Mouse (Mus musculus) limb, embryonic 11.5 days (tissue): Measurements from ENCODE around the gene Dazl. TPM values are rescaled to one million over a fixed set of nuclear protein-coding genes. Genes with fewer than 3 reads are reported as not detected.

Source experiments
- ATAC-seq: fragments of 200-750 bp; cut with Nextera tagmentation; 2 replicates; pipeline ENCODE4 v1.8.0; 2017; ENCODE audit warnings: low read depth; ENCODE audit not compliant: insufficient number of reproducible peaks, low FRiP score, low TSS enrichment
- DNase-seq: peaks from one replicate; pipeline ENCODE4 v3.0.0-alpha.2; 2015; ENCODE audit warnings: low spot score
- H3K27ac ChIP-seq: fragments of 300-500 bp; sonication (generic); replicated peaks from 2 replicates; pipeline ENCODE4 v1.5.1; 2014; ENCODE audit warnings: low read depth, mild to moderate bottlenecking, low read length
- H3K27me3 ChIP-seq: fragments of 300-500 bp; sonication (generic); 2 replicates; pipeline ENCODE4 v1.6.1; 2014; ENCODE audit warnings: mild to moderate bottlenecking, low read length, mixed read lengths; ENCODE audit not compliant: control insufficient read depth, insufficient read depth
- H3K36me3 ChIP-seq: fragments of 300-500 bp; sonication (generic); 2 replicates; pipeline ENCODE4 v1.6.1; 2014; ENCODE audit warnings: mild to moderate bottlenecking, low read length, moderate library complexity, mixed read lengths; ENCODE audit not compliant: control insufficient read depth, insufficient read depth
- H3K4me1 ChIP-seq: fragments of 300-500 bp; sonication (generic); 2 replicates; pipeline ENCODE4 v1.6.1; 2014; ENCODE audit warnings: low read length, mixed read lengths; ENCODE audit not compliant: control insufficient read depth, insufficient read depth
- H3K4me2 ChIP-seq: fragments of 300-500 bp; sonication (generic); 2 replicates; pipeline ENCODE4 v1.6.1; 2014; ENCODE audit warnings: low read depth, mild to moderate bottlenecking, moderate library complexity; ENCODE audit not compliant: severe bottlenecking
- H3K4me3 ChIP-seq: fragments of 300-500 bp; sonication (generic); 2 replicates; pipeline ENCODE4 v1.5.1; 2014; ENCODE audit warnings: low read depth, low read length
- H3K9ac ChIP-seq: fragments of 300-500 bp; sonication (generic); 2 replicates; pipeline ENCODE4 v1.6.1; 2014; ENCODE audit warnings: mild to moderate bottlenecking, low read length
- H3K9me3 ChIP-seq: fragments of 300-500 bp; sonication (generic); 2 replicates; pipeline ENCODE4 v1.6.1; 2016; ENCODE audit warnings: low read length; ENCODE audit not compliant: control insufficient read depth
- WGBS: fragments of 180-500 bp; shearing (Covaris S2); extraction: QIAGEN DNeasy Blood & Tissue Kit; methylation state at CpG from one replicate; pipeline ENCODE4 v1.1.7; 2014; 5-methylcytosine and 5-hydroxymethylcytosine counted together
- polyA plus RNA-seq: library from polyadenylated mRNA; unstranded; fragments of >200 nt; fragmentation: Nextera tagmentation; extraction: Ambion mirVana; gene quantifications from 2 replicates; pipeline ENCODE4 v1.2.1, GENCODE M21; 2014

Gene Dazl
- polyA plus RNA-seq, 1 experiment from 2014 or later = not detected

DNA sequence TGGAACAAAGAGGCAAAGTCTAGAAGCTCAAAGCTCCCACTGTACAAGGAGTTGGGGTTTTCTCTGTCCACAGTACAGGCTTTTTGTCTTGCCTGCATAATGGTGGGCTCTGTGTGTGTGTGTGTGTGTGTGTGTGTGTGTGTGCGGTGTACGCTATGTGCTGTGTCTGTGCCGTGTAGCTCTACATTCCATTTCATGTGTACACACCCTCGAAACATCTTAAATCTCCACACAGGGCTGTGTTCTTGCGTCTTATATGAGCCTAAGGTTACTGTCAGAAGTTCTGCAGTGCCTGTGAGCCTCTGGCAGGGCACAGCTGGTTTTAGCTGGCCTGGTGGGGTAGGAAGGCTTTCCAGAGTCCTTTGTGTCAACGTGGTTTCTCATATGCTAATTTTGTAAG is 46.8 kb downstream of the Dazl start:
- no peak for ATAC-seq
- no peaks in the 10 kb centered on the region for H3K9me3 ChIP-seq
- no peak overlapping the region for H3K4me2 ChIP-seq
- DNase-seq = no peak
- no peak overlapping the region for H3K9ac ChIP-seq
- no peaks in the 10 kb centered on the region for H3K4me1 ChIP-seq
- H3K27me3 ChIP-seq = no peaks in the 10 kb centered on the region
- 86% methylated on average over 6 of the region's 6 CpGs for WGBS
- H3K36me3 ChIP-seq = no peaks in the 10 kb centered on the region
- H3K4me3 ChIP-seq = no peak overlapping the region
- no peak overlapping the region for H3K27ac ChIP-seq

DNA sequence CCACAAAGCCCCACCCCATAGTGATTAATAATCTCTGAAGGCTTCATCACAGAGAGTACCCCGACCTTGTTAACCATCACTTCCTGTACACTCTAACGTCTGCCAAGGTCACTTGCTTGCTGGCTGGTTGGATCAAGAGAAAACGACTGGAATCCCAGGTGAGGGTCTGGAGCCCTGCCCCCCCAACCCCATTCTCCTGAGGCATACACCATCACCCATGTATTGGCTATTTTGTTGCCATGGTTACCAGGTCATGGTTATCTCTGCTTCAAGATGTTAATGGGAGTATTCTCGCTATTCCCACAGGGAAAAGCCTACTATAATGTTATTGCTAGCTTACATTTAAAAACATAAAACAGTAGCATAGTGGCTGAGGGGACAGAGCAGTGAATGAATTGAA is 48.8 kb downstream of the Dazl start:
- no peak for ATAC-seq

GRCm38 (mm10) chr17:50243326-50243725 is 50.1 kb downstream of the Dazl start:
- H3K9me3 ChIP-seq = no peaks in the 10 kb centered on the region
- WGBS = 89% methylated on average over 11 of the region's 11 CpGs
- no peak overlapping the region for H3K4me3 ChIP-seq
- no peak overlapping the region for H3K27ac ChIP-seq
- H3K4me1 ChIP-seq = no peaks in the 10 kb centered on the region
- DNase-seq (no peak), ATAC-seq (no peak)
- H3K27me3 ChIP-seq = no peaks in the 10 kb centered on the region
- H3K4me2 ChIP-seq = no peak overlapping the region
- no peak overlapping the region for H3K9ac ChIP-seq
- no peaks in the 10 kb centered on the region for H3K36me3 ChIP-seq

More for the DNA sequence above, 48.8 kb downstream of the Dazl start:
- H3K27ac ChIP-seq = no peak overlapping the region
- no peaks in the 10 kb centered on the region for H3K9me3 ChIP-seq
- H3K4me1 ChIP-seq = no peaks in the 10 kb centered on the region
- no peak overlapping the region for H3K9ac ChIP-seq
- H3K4me3 ChIP-seq = no peak overlapping the region
- no peaks in the 10 kb centered on the region for H3K36me3 ChIP-seq
- no peak for DNase-seq
- WGBS = 66% methylated on average over 4 of the region's 4 CpGs
- H3K4me2 ChIP-seq = no peak overlapping the region
- H3K27me3 ChIP-seq = no peaks in the 10 kb centered on the region

DNA sequence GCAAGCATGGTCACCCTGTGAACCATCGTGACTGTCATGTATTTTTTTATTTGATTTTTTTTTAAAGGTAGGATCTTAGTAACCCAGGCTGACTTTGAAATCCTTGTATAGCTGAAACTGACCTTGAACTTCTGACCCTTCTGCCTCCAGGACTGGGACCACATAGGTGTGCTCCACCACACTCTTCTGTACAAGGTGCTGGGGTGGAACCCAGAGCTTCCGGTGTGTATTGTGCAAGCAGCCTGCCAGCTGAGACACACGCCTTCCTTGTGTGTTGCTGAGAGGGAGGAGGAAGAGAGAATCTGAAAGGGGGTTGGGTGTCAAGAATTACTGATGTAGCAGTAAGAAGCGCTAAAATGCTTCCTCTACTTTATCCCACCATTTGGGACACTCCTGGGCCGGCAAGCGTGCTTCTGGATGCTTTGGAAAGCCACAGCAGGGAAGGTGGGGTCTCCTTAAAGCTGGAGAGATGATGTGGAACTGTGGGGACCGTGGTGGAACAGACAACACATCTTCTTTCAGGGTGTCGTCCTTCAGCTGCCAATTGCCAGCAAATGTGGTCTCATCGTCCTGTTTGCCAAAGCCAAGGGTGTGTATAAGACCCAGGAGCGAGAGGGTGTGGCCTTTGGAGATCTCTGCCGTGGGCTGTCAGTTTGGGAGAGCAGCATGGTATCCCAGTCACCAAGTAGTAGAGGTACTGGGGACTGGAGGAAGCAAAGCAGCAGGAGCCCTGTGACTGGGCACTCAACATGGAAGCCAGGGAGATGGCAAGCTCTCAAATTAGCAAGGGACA is 55.4 kb downstream of the Dazl start:
- no peak overlapping the region for H3K9ac ChIP-seq
- H3K9me3 ChIP-seq = no peaks in the 10 kb centered on the region
- H3K4me1 ChIP-seq = 0 out of 2 replicates have a peak, but pooled peaks cover 3% of the 10 kb centered on the region
- no peak overlapping the region for H3K27ac ChIP-seq
- 64% methylated on average over 11 of the region's 11 CpGs for WGBS
- no peak for DNase-seq
- no peak overlapping the region for H3K4me3 ChIP-seq
- no peaks in the 10 kb centered on the region for H3K27me3 ChIP-seq
- no peak overlapping the region for H3K4me2 ChIP-seq
- no peak for ATAC-seq
- H3K36me3 ChIP-seq = no peaks in the 10 kb centered on the region

DNA sequence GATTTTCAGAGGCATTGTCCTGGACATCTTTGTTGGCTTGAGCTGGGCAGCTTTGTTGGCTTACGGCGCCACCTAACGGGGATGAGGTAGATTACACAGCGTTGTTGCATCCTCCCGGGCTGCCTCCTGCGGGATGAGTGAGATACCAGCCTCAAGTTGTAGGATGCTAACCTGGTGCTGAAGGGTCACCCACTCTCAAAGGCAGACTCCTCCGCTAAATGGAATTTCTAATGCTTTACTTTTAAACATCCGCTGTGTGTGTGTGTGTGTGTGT is 56.1 kb downstream of the Dazl start:
- H3K4me2 ChIP-seq = no peak overlapping the region

DNA sequence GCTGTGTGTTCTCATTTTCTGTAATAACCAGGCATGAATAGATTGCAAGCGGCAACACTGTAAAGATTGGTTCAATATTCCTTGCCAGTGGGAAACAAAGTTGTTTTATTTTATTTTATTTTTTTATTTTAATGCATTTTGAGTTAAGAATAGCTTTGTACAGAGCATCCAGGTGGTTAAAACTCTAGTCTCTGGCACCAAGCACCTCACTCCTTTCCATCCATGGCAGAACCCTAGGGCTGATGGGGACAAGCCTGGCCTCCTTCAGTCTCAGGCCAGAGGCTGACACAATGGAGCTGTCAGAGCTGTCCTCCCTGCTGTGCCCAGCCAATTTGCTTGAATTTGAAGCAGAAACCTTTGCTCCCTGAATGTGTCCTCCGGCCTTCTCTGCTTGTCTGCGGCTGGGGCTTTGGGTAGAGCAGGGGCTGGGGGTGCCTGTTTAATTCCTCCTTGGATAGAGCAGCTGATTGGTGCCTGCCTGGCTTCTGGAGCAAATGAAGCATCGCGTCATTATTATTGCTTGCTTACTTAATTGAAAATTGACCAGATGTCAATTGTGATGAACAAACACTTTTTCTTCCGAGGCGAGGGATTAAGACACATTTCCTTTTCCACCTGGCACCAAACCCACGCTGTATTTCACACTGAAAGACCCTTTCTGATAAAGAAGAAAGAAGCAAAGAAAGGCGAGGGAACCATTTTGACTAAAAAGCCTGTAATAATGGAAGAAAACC is 56.6 kb downstream of the Dazl start:
- Histone ChIP-seq H3K9ac (peak overlapping the region; percentile 30; the same call in 1 of the 2 replicates), H3K27ac (no peak overlapping the region), H3K27me3 (no peaks in the 10 kb centered on the region), H3K4me3 (no peak overlapping the region), H3K36me3 (no peaks in the 10 kb centered on the region), H3K4me1 (0 out of 2 replicates have a peak, but pooled peaks cover 3% of the 10 kb centered on the region), H3K4me2 (no peak overlapping the region), H3K9me3 (no peaks in the 10 kb centered on the region)
- DNase-seq (peak; percentile 25), ATAC-seq (no peak)
- WGBS = 54% methylated on average over 9 of the region's 9 CpGs

More for the DNA sequence above, 56.1 kb downstream of the Dazl start:
- H3K9ac ChIP-seq = no peak overlapping the region
- peak; percentile 90 for DNase-seq
- 8% methylated on average over 8 of the region's 8 CpGs for WGBS
- no peak overlapping the region for H3K27ac ChIP-seq
- no peak for ATAC-seq
- H3K4me1 ChIP-seq = 0 out of 2 replicates have a peak, but pooled peaks cover 3% of the 10 kb centered on the region
- no peaks in the 10 kb centered on the region for H3K36me3 ChIP-seq
- no peaks in the 10 kb centered on the region for H3K27me3 ChIP-seq
- H3K4me3 ChIP-seq = no peak overlapping the region
- H3K9me3 ChIP-seq = no peaks in the 10 kb centered on the region

- no peak overlapping the region for H3K4me3 ChIP-seq
- H3K9ac ChIP-seq = no peak overlapping the region
- H3K36me3 ChIP-seq = no peaks in the 10 kb centered on the region
- H3K9me3 ChIP-seq = no peaks in the 10 kb centered on the region
- ATAC-seq (no peak), DNase-seq (no peak)
- H3K4me1 ChIP-seq = 0 out of 2 replicates have a peak, but pooled peaks cover 3% of the 10 kb centered on the region
- no peaks in the 10 kb centered on the region for H3K27me3 ChIP-seq
- H3K4me2 ChIP-seq = no peak overlapping the region
- 46% methylated on average over 13 of the region's 13 CpGs for WGBS
- no peak overlapping the region for H3K27ac ChIP-seq
These were observed 57.3 kb downstream of the Dazl start for GRCm38 (mm10) chr17:50235943-50236701.

DNA sequence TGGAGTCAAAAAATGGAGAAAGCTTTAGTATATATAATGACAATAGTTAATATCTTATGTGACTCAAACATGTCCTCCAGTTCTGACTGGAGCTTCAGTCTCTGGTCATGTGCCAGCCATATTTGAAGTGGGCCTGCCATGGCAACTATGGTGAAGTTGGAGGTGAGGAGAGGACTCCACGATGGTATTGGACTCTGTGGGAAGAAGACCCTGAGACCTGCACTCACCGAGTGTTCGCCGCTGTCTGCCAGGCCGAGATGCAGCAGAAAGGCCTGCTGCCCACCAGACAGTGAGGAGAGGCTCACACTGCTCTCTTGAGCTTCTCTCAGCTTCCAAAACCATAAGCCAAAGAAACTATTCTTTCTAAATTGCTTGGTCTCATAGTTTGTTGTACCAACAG is 59.5 kb downstream of the Dazl start:
- Histone ChIP-seq H3K9me3 (no peaks in the 10 kb centered on the region), H3K27me3 (no peaks in the 10 kb centered on the region), H3K4me1 (0 out of 2 replicates have a peak, but pooled peaks cover 3% of the 10 kb centered on the region), H3K4me3 (no peak overlapping the region), H3K27ac (no peak overlapping the region), H3K36me3 (no peaks in the 10 kb centered on the region), H3K4me2 (no peak overlapping the region), H3K9ac (no peak overlapping the region)
- ATAC-seq (no peak), DNase-seq (no peak)
- WGBS = 91% methylated on average over 5 of the region's 5 CpGs
